Mouse (Mus musculus): ENCODE data around the gene Plce1.

The Plce1 gene

DNA sequence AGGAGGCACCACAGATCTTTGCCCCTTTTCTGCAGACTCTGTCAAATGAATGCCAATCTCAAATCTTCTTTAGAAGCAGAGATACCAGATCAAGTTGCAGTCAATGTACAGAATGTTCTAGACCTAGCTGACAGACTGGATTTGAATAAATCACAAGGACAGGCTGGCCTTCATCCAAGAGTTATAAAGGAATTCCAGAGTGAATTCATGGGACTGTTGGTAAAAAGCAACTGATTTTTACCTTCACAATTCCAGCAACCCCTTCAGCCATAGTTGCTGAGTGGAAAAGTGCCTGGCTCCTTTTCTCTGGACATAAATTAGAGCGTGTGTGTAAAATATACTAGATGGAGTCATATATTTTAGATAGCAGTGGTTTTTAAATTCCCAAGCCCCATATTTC lies 102.0 kb downstream of the Plce1 start:
- no peak for DNase-seq (ENCODE audit: low read depth, low spot score)

DNA sequence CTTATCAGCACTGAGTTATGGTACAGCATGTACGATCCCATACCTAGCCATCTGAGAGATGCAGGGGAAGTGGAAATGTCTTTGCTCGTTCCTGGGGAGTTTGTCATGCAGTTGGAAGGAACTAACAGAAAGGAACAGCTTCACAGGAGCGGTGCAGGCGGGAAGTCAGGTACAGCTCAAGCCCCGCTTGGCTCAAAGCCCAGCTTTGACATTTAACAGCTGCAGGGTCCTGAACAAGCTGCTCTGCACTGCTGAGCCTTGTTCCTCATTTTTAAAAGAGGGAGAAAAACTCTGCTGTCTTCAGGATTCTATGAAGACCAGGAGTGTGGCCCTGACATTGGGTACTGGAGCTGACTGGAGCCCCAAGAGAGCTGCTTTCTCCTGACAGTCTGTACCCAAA lies 106.7 kb downstream of the Plce1 start:
- DNase-seq (ENCODE audit: low read depth, low spot score) = no peak

DNA sequence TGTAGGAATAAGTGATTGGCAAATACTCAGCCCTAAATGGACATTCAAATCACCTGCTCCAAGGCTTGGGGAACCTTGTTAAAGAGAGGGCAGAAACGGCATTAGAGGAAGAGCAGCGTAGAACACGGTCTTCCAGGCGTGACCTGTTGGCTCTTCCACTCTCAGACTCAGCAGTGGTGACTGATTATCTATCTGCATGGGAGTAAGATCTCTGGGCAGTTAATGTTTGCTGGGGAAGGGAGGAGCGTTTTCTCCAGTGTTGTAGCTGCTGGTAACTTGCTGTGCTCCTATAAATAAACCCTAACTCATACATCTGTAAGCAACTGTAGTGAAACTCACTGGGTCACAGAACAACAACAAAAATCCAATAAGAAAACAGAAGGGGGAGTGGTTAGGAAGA lies 108.6 kb downstream of the Plce1 start:
- DNase-seq (ENCODE audit: low read depth, low spot score) = no peak

DNA sequence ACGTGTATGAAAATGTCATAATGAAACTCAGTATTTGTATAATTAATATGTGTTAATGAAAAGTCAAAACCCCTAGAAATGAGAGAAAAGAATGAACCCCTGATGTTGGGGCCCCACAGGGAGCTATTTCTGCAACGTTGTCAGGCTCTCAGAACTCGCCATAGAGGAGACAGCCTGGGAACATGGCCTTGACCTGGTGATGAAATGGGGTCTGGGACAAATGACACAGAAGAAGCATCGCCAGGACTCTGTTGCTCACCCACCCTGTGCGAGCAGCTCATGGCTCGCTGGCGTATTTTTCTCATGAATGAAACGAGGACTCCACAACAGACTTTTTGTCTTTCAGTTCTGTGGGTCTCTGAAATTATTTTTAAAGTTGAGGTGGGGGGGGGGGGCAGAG lies 109.0 kb downstream of the Plce1 start:
- no peak for DNase-seq (ENCODE audit: low read depth, low spot score)

DNA sequence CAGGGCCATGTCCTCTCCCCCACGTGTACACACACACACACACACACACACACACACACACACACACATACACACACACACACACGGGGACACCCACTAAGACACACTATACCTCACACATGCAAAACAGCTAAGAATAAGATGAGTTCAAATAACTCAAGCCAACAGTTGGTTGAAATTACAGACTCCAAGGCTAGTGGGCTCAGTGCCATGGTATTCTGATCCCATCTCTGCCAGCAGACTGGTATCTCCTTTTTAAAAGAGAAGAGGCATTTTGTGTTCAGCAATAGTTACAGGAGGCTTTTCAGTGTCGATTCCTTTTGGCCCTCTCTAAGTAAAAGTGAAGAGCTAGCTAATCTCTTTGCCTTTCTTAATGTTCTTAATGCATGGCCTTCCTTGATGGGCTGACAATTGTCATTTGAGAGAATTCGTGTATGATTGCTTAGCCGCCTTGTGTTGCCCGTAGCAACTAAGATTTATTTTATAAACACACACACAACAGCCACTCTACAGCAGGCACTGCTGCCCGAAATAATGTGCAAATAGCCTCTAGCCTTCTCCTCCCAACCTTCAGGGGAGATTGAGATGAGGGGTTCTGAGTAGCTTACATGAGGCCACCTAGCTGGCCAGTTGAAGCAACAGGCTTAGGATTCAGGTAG lies 111.8 kb downstream of the Plce1 start:
- no peak for DNase-seq (ENCODE audit: low read depth, low spot score)

DNA sequence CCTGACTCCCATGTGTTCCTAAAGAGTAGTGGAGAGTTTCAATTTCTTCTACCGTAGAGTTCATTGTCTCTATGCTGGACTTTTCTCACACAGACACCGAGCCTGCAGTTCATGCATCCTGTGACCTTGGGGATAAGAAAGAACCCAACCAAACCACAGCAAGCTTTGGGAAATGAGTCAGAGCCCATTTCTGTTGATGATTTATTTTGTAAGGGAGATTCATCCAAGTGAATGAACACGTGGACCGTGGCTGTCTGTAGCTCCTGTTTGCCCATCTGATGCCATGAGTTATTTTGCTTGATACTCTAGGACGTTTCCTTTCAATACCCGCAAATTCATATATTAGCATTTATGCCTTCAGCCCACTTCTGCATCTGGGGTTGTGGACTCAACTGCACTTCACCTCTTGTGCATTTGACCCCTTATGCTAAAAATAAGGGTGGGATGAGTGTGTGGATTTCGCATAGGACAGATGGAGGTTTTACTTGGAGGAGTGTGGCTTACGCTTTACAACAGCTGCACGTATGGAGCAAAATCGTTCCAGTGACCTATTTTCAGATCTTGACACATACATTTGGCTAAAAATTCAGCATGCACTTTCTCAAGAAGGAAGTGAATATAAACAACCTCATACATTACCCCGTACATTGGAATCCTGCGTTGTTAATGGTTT lies 112.5 kb downstream of the Plce1 start:
- DNase-seq (ENCODE audit: low read depth, low spot score) = no peak

DNA sequence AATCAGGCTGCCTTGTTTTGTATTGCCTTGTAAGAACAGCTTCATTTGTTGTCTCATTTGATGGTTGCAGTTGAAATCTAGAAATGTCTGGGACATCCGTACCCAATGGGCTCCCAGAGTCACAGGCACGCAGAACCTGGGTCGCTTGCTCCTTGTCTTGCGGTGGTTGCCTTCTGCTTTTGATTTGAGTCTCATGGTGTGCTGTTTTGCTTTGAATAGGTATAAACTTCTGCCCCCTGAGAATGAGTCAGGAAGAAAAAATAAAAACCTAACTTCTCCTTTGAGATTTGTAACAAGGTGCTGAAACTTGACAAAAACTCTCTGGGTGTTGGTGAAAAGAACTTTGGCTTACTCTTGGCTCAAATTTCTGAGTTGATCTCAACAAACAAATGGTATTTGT lies 115.2 kb downstream of the Plce1 start:
- no peak for DNase-seq (ENCODE audit: low read depth, low spot score)

DNA sequence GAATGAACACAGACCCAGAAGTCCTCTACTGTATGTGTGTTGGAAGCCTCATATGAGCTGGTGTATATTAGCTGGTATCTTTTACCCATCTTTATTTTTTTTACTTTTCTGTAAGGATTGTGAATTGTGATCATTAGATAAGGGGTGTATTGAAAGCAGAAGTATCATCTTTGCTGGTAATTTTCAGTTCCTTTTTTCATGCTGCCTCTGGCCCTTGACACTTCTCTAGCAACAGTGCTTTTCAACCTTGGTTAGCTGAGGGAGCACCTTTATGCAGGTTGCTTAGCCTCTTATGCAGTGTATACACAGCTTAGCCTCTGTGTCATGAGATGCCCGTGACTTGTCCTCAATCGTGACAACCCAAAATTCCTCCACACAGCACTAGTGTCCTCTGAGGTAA lies 116.5 kb downstream of the Plce1 start:
- no peak for DNase-seq (ENCODE audit: low read depth, low spot score)

DNA sequence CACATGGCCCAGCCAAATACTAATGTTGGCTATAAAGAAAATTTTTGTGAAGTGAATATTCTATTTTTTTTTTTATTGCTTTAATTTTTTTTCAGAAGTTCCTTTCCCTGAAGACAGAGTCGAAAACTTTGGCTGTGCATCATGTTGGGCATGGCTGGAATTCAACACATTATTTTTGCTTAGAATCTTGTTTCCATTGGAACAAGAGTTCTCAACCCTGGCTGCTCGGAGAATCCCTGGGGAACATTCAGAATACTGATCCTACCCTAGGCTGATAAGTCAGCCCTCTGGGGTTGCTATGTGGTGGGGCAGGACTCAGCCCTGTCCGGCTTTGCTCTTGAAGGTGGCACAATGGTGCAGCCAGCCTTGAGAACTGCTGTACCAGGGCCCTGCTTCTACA lies 118.1 kb downstream of the Plce1 start:
- no peak for DNase-seq (ENCODE audit: low read depth, low spot score)

DNA sequence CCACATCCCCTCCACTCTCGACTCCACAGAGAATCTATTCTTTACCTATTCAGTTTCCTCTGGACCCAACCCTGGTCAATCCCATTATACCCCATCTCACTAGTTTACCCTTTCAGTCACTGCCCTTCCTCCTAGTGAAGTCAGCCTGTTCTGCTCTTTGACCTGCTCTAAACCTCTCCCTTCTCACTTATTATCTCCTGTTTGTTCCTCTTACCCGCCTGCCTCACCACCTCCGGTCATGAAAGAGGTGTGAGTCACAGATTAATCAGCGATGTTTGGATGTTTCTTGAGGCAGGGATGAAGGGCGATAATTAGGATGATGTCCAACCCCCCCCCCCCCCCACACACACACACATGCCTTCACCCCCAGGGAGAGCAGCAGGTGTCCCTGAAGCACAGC lies 120.2 kb downstream of the Plce1 start:
- no peak for DNase-seq (ENCODE audit: low read depth, low spot score)

DNA sequence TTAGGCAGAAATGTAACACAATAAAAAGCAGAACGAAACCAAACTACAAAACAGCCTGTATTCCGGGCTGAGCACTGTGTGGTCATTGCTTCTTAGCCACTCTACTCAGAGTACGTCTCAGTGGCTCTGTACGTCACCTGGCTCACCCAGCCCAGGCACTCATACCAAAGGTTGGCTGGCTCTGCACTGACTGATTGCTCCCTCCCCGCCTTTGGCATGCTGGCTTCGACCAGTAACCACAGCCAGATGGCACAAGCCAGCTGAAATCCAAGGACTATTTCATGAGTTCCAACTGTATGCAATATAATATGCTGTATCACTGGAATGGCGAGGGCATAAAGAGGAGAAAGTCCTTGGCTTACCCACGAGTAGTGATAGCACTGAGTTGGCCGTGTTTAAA lies 121.9 kb downstream of the Plce1 start:
- DNase-seq (ENCODE audit: low read depth, low spot score) = no peak

DNA sequence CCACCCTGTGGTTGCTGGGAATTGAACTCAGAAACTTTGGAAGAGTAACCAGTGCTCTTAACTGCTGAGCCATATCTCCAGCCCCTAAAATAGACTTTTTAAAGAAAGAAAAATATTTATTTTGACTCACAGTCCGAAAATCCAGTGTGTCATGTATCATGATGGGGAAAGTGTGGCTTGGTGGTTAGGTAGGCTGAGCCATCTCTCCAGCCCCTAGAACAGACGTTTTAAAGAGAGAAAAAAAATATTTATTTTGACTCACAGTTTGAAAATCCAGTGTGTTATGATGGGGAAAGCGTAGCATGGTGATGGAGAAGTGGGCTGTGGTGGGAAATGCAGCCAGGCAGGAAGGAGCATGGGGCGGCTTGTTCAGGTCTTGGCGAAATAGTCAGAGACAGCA lies 126.3 kb downstream of the Plce1 start:
- DNase-seq (ENCODE audit: low read depth, low spot score) = no peak

DNA sequence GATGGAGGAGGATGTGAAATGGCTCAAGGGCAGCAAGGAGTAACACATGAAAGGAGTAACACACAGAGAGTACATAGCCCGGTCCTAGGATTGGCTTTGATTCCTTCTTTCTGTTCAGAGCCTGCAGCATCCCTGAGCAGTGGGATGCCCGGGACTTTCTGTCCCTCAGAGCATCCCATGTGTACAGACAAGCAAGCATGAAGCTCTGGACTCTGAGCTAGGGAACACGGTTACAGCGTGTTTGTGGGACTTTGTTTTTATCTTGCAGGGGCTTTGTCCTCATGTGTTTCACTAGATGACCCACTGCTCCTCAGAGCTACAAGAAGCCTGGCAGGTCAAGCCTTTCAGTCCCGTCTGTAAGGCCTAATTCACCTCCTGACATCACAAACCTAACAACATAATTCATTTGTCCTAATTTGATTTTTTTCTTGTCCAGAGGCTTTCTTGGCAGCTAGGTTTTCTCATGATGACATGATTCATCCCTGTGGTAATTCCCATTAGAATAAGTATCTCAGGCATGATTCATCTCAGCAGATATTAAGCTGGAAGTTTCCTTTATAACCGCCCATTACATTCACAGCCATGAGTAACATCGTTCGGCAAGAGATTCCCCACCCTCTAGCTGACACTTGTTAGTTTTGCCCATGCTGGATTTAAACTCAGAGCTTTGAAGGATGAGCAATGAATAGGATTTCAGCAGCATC lies 128.2 kb downstream of the Plce1 start:
- no peak for DNase-seq (ENCODE audit: low read depth, low spot score)

DNA sequence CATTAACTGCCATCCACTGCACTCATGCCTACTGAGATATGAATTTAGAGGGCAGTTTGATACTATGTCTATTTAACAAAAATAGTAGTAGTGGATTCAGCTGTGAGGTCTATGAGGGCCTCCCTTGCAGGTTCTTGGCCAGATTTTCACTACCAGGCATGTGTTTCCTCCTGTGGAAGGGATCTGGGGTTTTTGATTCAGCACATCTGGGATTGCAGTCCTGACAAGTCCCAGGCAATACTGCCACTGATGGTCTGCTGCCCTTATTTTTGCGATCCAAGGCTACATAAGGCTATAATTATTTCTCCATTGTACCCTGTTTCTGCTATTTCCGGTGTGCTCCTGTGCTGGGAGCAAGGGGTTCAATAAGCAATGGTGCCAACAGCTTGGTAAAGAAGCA lies 129.4 kb downstream of the Plce1 start:
- no peak for DNase-seq (ENCODE audit: low read depth, low spot score)

DNA sequence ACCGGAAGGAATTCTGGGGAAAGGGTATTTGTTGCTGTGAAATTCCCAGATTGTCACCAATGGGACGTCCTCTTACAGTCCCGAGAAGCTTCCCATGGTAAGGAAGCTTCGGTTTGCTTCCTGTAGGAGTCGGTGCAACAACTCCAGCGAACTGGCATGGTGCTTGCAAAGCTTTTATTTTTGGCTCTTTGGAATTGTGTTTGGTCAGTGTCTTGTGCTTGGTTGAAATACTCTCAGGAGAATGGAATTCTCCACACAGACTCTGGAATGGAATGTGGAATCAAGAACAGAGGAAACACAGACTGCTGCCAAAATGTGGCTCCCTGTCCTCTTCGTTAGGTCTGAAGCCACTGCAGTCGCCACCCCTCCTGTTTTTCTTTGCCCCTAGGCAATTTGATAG lies 129.9 kb downstream of the Plce1 start:
- DNase-seq (ENCODE audit: low read depth, low spot score) = no peak

DNA sequence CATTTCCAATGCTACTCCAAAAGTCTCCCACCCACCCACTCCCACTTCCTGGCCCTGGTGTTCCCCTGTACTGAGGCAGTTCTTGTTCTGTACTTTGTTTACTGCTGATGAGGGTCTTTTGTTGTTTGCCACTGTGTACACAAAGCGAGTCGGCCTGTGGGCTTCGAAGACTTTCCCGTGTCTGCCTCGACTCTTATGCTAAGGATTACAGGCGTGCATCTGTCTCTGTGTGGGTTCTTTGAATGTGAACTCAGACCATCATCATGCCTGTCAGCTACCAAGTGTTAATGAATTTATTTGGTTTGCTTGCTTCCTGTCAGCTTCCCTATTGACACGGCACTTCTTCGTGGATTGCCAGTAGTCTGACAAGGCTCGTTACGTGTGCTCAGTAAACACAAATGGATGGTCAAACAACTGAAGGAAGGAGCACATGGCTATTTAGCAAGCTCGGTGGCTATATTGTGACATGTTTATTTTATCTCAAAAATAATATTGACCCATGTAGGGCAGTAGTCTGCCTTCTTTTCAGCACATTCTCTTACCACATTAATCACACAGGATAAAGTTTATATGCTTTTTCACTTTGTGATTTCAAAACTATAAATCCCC lies 133.3 kb downstream of the Plce1 start:
- DNase-seq (ENCODE audit: low read depth, low spot score) = no peak

DNA sequence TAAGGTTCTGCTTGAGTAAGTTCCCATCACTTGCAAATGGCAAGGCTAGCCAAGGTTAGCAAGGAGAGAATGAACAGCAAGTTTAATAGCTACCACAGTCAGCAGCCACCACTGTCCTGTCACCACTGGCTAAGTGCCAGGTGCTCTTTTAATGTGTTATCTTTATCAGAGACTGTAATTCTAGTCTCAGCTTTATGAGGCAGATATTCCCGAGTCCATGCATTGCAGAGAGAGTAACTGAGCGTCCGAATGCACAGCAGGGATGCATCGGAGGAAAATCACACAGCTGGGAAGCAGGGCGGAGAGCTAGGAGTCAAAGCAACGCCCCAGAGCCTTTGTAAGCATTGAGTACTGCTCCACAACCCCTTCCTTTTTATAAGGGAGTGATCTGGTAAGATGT lies 134.4 kb downstream of the Plce1 start:
- DNase-seq (ENCODE audit: low read depth, low spot score) = no peak

DNA sequence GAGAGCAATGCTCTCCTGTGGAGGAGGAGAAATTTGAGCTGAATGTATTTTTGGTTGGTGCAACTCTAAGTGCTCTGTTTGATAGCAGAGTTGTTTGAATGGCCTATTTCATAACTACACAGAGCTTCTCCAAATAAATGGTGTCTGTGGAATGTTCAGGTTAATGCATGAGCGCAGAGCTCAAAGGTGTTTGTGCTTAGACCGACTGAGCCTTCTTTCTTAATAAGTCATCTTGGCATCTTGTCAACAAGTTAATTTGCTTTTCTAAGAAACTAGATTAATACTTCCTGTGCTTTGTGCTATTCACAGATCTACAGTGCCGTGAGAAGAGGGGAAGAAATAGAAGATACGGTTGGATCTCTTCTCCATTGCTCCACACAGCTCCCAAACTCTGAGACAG lies 139.2 kb downstream of the Plce1 start:
- no peak for DNase-seq (ENCODE audit: low read depth, low spot score)

DNA sequence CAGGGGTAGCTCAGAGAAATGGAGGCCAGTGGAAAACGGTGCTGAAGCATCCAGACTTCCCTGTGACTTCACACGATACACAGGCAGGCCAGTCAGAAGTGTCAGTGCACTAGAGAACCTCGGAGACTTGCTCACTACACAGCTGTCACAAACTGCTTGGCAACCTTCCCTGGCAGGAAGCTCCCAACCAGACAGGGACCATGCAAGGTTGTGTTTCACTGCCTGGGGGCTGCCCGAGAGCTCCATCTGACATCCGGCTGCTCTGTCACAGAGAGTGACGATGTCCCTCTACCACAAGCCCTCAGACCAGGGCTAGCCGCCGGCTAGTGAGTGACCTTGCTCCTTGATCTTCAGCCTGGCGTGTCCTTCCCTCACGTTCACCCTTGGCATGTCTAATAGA lies 140.6 kb downstream of the Plce1 start:
- DNase-seq (ENCODE audit: low read depth, low spot score) = no peak

DNA sequence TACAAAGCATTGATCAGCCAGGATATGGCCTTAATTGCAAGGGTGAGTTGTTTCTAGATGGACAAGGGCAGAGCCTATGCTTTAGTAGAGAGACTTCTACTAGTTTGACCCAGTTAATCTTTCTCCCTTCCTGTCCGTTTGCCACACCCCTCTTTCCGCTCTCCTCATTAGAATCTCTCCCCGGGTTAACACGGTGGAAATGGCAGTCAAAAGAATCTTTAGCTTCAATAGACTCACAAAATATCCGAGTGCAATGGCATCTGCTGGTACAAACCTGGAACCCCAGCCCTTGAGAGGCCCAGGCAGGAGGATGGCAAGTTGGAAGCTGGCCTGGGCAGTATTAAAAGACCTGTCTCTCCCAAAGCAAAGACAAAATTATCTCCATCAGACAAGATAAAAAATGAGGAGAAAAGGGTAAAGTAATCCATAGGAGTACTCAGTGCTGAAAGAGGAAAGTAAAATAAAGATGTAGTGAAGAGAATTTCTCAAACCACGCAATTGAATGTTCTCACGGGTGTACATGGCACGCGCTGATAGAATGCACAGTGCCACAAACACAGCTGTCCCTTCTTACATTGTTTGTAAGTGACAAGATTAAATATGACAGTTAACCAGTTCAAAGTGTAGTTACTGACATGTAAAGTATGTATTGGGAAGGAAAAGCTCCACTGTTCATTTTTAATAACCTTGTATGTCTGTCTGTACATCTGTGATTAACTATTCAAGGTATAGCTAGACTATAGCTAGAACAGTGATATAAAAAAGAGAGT lies 145.5 kb downstream of the Plce1 start:
- DNase-seq (ENCODE audit: low read depth, low spot score) = no peak

DNA sequence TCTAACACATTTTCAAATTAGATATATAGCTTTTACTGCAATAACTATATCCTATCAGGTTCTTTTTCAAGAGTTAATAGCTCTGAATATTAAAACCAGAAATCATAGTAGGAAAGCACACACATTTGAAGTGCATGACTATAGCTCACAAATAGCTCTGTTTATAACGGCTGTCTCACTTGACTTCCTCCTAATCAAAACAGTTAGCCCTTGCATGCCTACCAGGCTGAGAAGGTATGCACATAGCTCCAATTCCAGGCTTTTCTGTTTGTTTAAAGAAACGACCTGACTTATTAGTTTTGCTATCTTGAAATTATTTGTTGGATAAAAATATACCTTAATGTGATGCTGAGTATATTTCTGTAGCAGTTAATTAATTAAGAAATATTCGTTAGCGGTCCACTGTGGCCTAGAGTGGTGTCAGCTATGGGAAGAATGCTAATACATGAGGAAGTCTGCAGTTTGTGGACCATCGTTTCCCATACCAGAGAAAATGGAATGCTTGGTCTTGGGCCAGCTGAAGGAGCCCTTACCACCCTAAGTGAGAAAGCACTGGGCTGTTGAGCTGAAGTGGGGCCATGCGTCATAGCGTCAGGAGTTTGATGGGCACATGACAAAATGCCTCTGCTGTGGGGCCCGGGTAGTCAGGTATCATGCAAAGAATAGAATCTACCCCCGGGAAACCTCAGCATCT lies 146.3 kb downstream of the Plce1 start:
- DNase-seq (ENCODE audit: low read depth, low spot score) = no peak

Measured in mesoderm, embryonic 11.5 days (tissue).